Mouse (Mus musculus): ENCODE results near the gene Amn. TPM values are rescaled to one million over a fixed set of nuclear protein-coding genes. Genes with fewer than 3 reads are reported as not detected.

Amn gene
- 8.6 TPM for polyA plus RNA-seq (2015; fragmentation: Illumina TruSeq; extraction: RNeasy Lipid Tissue Mini Kit (QIAGEN cat#74804); ENCODE audit: low read depth, low replicate concordance)

DNA sequence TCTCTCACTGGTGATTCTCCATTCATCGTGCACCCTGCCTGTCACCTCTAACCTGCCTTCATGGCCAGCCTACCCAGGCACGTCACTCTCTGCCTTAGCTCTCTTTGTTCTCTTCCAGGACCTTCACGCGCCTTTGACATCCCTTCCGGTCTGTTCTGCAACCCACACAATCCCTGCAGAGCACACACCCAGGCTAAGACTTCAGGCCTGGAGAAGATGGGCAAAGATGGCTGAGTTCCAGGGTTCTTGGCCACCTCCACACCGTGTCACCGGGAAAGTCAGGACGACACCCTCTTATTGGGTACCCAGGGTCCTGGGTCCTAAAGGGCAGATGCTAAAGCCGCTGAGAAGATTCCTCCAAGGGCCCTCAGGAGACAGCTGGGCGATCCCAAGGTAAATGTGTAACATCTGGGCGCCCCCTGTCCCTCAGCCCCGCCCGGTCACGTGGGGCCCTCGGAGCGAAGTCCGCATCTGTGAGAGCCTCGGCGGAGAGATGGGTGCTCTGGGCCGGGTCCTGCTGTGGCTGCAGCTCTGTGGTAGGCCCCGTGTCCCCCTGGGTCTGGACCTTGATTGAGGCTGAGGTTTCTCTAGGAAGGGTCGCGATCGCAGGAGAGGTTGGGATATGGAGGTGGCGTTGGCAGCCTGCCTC lies at the start of gene Amn:
Gene Amn, plus strand, starts transcription at position 467 of the 649 bp plus-strand sequence.

Other genes with a start within 250 kb of the Amn start
- gene Rcor1, start 231.7 kb upstream of the Amn start, polyA plus RNA-seq (2015; fragmentation: Illumina TruSeq; extraction: RNeasy Lipid Tissue Mini Kit (QIAGEN cat#74804); ENCODE audit: low read depth, low replicate concordance): 11.1 TPM
- gene Traf3, start 104.7 kb upstream of the Amn start, polyA plus RNA-seq (2015; fragmentation: Illumina TruSeq; extraction: RNeasy Lipid Tissue Mini Kit (QIAGEN cat#74804); ENCODE audit: low read depth, low replicate concordance): 22.8 TPM
- gene 4930595D18Rik, start 86.6 kb upstream of the Amn start, polyA plus RNA-seq (2015; fragmentation: Illumina TruSeq; extraction: RNeasy Lipid Tissue Mini Kit (QIAGEN cat#74804); ENCODE audit: low read depth, low replicate concordance): not detected
- 78.4 TPM for gene Cdc42bpb, start 106.6 kb downstream of the Amn start, polyA plus RNA-seq (2015; fragmentation: Illumina TruSeq; extraction: RNeasy Lipid Tissue Mini Kit (QIAGEN cat#74804); ENCODE audit: low read depth, low replicate concordance)
- gene Lbhd2, start 135.7 kb downstream of the Amn start, polyA plus RNA-seq (2015; fragmentation: Illumina TruSeq; extraction: RNeasy Lipid Tissue Mini Kit (QIAGEN cat#74804); ENCODE audit: low read depth, low replicate concordance): 5.5 TPM
- 2.3 TPM for gene Exoc3l4, start 145.9 kb downstream of the Amn start, polyA plus RNA-seq (2015; fragmentation: Illumina TruSeq; extraction: RNeasy Lipid Tissue Mini Kit (QIAGEN cat#74804); ENCODE audit: low read depth, low replicate concordance)
- 1.3 TPM for gene Tnfaip2, start 171.4 kb downstream of the Amn start, polyA plus RNA-seq (2015; fragmentation: Illumina TruSeq; extraction: RNeasy Lipid Tissue Mini Kit (QIAGEN cat#74804); ENCODE audit: low read depth, low replicate concordance)
- 6.2 TPM for gene Gm266, start 214.7 kb downstream of the Amn start, polyA plus RNA-seq (2015; fragmentation: Illumina TruSeq; extraction: RNeasy Lipid Tissue Mini Kit (QIAGEN cat#74804); ENCODE audit: low read depth, low replicate concordance)

All from brain, adult 10 weeks (tissue).